Mouse (Mus musculus) heart, embryonic 15.5 days (tissue): ENCODE data around the gene Tescl. TPM values are rescaled to one million over a fixed set of nuclear protein-coding genes. Genes with fewer than 3 reads are reported as not detected.

Experiments used
- microRNA-seq: library from miRNA; unstranded; fragments of <30 nt; microRNA quantifications from one replicate; pipeline ENCODE4, GENCODE M21; 2016
- polyA plus RNA-seq: library from polyadenylated mRNA; unstranded; fragments of >200 nt; fragmentation: Nextera tagmentation; extraction: Ambion mirVana; gene quantifications from 2 replicates; pipeline ENCODE4 v1.2.1, GENCODE M21; 2015

Tescl gene
- polyA plus RNA-seq, 1 experiment from 2014 or later = not detected

Small RNA genes lying within 50 kb of the gene (microRNA-seq; reads per million reads assigned to microRNA genes)
- not detected for gene Gm27592

Other genes with a start within 250 kb of the Tescl start
- gene Zfp112, start 221.6 kb downstream of the Tescl start, polyA plus RNA-seq = 5.3 and 6.3 TPM in 2 replicates
- 7.8 and 8.9 TPM in 2 replicates for gene Zfp235, start 199.8 kb downstream of the Tescl start, polyA plus RNA-seq
- 3.0 and 3.4 TPM in 2 replicates for gene Zfp114, start 158.9 kb downstream of the Tescl start, polyA plus RNA-seq
- 5.9 and 6.4 TPM in 2 replicates for gene Zfp111, start 122.5 kb downstream of the Tescl start, polyA plus RNA-seq
- gene Zfp109, start 96.4 kb downstream of the Tescl start, polyA plus RNA-seq = 2.9 and 3.5 TPM in 2 replicates
- gene Zfp108, start 79.1 kb downstream of the Tescl start, polyA plus RNA-seq = 2.1 and 3.0 TPM in 2 replicates
- 5.4 and 6.5 TPM in 2 replicates for gene Zfp93, start 63.5 kb downstream of the Tescl start, polyA plus RNA-seq
- 14.3 and 19.4 TPM in 2 replicates for gene Zfp61, start 32.7 kb downstream of the Tescl start, polyA plus RNA-seq
- 4.3 and 5.5 TPM in 2 replicates for gene Zfp94, start 17.3 kb downstream of the Tescl start, polyA plus RNA-seq
- 0.09 TPM in 1 of 2 replicates, not detected in the other for gene Lypd5, start 15.3 kb upstream of the Tescl start, polyA plus RNA-seq
- gene Kcnn4, start 36.3 kb upstream of the Tescl start, polyA plus RNA-seq = 1.7 and 8.5 TPM in 2 replicates
- 17.1 and 23.8 TPM in 2 replicates for gene Smg9, start 65.7 kb upstream of the Tescl start, polyA plus RNA-seq
- not detected in 2 replicates for gene Irgc1, start 118.4 kb upstream of the Tescl start, polyA plus RNA-seq
- gene Plaur, start 128.5 kb upstream of the Tescl start, polyA plus RNA-seq = 8.2 and 9.9 TPM in 2 replicates
- gene Cadm4, start 148.1 kb upstream of the Tescl start, polyA plus RNA-seq = 1.3 and 2.0 TPM in 2 replicates
- gene Zfp428, start 173.1 kb upstream of the Tescl start, polyA plus RNA-seq = 37.5 and 40.8 TPM in 2 replicates
- 0.25 and 0.29 TPM in 2 replicates for gene AC161166.1, start 178.5 kb upstream of the Tescl start, polyA plus RNA-seq
- gene Irgq, start 196.8 kb upstream of the Tescl start, polyA plus RNA-seq = 6.0 and 8.3 TPM in 2 replicates
- 0.46 TPM in 1 of 2 replicates, not detected in the other for gene Pinlyp, start 212.2 kb upstream of the Tescl start, polyA plus RNA-seq
- gene Xrcc1, start 212.4 kb upstream of the Tescl start, polyA plus RNA-seq = 56.6 and 83.1 TPM in 2 replicates